Mouse (Mus musculus): ENCODE results near the gene Iars2. TPM values are rescaled to one million over a fixed set of nuclear protein-coding genes. Genes with fewer than 3 reads are reported as not detected.
A peak's percentile ranks its signal among the peaks of the same experiment; 100 is the strongest.

The Iars2 gene
- polyA plus RNA-seq, 1 experiment from 2014 or later = 28.9 TPM

DNA sequence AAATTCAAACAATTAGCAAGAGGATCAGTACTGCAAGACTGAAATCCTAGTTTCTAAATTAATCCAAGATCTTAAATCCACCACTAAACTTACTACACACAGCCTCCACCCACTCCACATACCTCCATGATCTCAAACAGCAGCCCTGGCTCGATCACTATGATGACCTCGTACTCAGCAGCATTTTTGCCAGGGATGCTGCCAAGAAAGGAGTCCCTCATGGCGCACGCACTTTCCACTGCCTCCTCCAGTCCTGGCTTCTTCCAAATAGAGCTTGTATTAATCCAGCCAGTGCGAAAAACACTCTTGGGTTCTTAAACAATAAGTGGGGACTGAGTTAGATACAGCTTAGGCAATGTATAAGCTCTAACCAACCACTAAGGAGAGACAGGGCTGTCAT is 40.0 kb downstream of the Iars2 start:
- no peak overlapping the region for H3K4me2 ChIP-seq
- WGBS = 92% methylated on average over 5 of the region's 5 CpGs
- H3K9me3 ChIP-seq = no peaks in the 10 kb centered on the region
- no peak overlapping the region for H3K4me3 ChIP-seq (replicated peaks)
- H3K4me1 ChIP-seq = no peaks in the 10 kb centered on the region; the same call in 1 of the 2 replicates
- H3K36me3 ChIP-seq (replicated peaks) = peaks cover 65% of the 10 kb centered on the region
- no peak overlapping the region for H3K27ac ChIP-seq
- ATAC-seq (ENCODE audit: low FRiP score) = no peak
- H3K27me3 ChIP-seq = no peaks in the 10 kb centered on the region
- no peak overlapping the region for H3K9ac ChIP-seq

DNA sequence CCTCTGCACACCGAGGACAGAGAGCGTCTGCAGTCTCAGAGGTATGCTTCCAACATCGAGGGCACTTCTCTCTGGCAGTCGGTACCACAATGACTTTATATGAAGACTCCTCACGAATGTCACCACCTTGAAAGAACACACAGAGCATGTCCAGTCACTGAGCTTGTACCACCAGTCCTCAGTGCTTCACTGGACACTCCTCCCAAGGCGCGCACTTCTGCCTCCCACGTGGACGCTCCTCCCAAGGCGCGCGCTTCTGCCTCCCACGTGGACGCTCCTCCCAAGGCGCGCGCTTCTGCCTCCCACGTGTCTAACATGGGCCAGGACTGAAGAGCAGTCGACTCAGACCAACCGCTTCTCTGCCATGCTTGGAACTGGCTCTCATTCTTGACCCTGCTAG is 42.1 kb downstream of the Iars2 start:
- no peaks in the 10 kb centered on the region; the same call in 1 of the 2 replicates for H3K4me1 ChIP-seq
- no peak overlapping the region for H3K9ac ChIP-seq
- WGBS = 96% methylated on average over 20 of the region's 20 CpGs
- H3K36me3 ChIP-seq (replicated peaks) = peaks cover 67% of the 10 kb centered on the region
- no peaks in the 10 kb centered on the region for H3K9me3 ChIP-seq
- no peak for ATAC-seq (ENCODE audit: low FRiP score)
- H3K4me3 ChIP-seq (replicated peaks) = no peak overlapping the region
- no peaks in the 10 kb centered on the region for H3K27me3 ChIP-seq
- no peak overlapping the region for H3K27ac ChIP-seq
- H3K4me2 ChIP-seq = no peak overlapping the region

DNA sequence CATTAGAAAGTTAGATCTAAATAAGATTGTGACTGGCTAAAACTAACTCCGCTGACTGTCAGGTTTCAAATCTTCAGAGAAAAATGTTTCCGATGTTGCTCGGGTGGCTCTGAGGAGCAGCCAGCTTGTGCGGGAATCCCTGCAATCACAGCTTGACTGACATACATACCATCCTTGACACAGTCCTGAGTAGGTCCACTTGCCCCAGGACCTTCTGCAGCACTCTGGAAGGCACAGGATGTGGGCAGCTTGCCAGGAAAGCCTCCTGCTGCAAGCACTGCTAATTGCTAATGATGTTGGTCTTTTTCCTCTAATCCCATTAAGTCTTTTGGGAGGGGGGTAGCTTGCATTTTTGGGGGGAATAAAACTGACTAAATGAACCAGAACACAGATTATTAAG is 44.0 kb downstream of the Iars2 start:
- no peaks in the 10 kb centered on the region for H3K27me3 ChIP-seq
- H3K4me2 ChIP-seq = no peak overlapping the region
- peaks cover 61% of the 10 kb centered on the region for H3K36me3 ChIP-seq (replicated peaks)
- no peak overlapping the region for H3K9ac ChIP-seq
- ATAC-seq (ENCODE audit: low FRiP score) = peak; percentile 63; the same call in 1 of the 2 replicates
- H3K9me3 ChIP-seq = no peaks in the 10 kb centered on the region
- no peak overlapping the region for H3K27ac ChIP-seq
- WGBS = 89% methylated on average over 4 of the region's 4 CpGs
- H3K4me1 ChIP-seq = no peaks in the 10 kb centered on the region; the same call in 1 of the 2 replicates
- H3K4me3 ChIP-seq (replicated peaks) = no peak overlapping the region

DNA sequence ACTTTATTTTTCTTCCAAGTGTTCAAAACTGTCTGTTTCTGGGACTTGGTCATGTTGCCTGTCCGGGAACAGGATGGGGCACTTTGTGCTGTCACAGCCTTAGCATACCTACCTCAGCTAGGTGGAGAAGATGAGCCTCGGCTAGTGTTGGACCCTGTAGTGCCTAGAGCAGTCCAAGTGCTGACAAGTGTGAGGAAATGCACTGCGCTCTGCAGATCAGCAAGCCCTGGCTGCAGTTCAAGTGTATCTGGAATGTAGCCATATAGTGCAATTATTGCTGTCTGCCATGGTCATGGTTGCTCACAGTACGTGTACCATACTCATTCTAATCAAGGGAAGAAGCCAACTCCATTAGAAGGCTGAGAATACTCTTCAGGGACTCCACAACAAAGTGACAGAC is 44.5 kb downstream of the Iars2 start:
- whole genome bisulfite sequencing = 77% methylated on average over 4 of the region's 4 CpGs
- H3K9me3 ChIP-seq = no peaks in the 10 kb centered on the region
- peak; percentile 33; the same call in 1 of the 2 replicates for ATAC-seq (ENCODE audit: low FRiP score)
- H3K9ac ChIP-seq = no peak overlapping the region
- H3K27ac ChIP-seq = no peak overlapping the region
- no peak overlapping the region for H3K4me3 ChIP-seq (replicated peaks)
- H3K4me1 ChIP-seq = no peaks in the 10 kb centered on the region; the same call in 1 of the 2 replicates
- peaks cover 62% of the 10 kb centered on the region for H3K36me3 ChIP-seq (replicated peaks)
- H3K4me2 ChIP-seq = no peak overlapping the region
- no peaks in the 10 kb centered on the region for H3K27me3 ChIP-seq

DNA sequence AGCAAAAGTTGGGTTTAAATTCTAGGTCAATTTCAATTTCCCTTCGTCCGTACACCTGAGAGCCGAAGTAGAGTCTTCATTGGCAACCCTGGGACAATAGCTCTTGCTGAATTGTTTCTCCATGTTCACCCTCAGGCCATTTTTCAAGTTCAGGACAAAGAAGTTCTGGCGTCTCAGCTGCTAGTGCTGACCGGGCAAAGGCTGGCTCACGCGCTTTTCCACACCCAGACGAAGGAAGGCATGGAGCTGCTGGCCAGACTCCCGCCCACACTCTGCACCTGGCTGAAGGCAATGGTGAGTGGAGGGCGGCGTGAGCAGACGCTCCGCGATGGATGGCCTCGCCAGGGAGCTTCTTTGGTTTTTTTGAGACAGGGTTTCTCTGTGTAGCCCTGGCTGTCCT is 45.9 kb downstream of the Iars2 start:
- peaks cover 76% of the 10 kb centered on the region for H3K36me3 ChIP-seq (replicated peaks)
- H3K9ac ChIP-seq = no peak overlapping the region
- no peaks in the 10 kb centered on the region for H3K9me3 ChIP-seq
- H3K27ac ChIP-seq = no peak overlapping the region
- no peaks in the 10 kb centered on the region; the same call in 1 of the 2 replicates for H3K4me1 ChIP-seq
- no peak overlapping the region for H3K4me2 ChIP-seq
- 97% methylated on average over 15 of the region's 15 CpGs for WGBS
- ATAC-seq (ENCODE audit: low FRiP score) = no peak
- no peak overlapping the region for H3K4me3 ChIP-seq (replicated peaks)
- no peaks in the 10 kb centered on the region for H3K27me3 ChIP-seq

DNA sequence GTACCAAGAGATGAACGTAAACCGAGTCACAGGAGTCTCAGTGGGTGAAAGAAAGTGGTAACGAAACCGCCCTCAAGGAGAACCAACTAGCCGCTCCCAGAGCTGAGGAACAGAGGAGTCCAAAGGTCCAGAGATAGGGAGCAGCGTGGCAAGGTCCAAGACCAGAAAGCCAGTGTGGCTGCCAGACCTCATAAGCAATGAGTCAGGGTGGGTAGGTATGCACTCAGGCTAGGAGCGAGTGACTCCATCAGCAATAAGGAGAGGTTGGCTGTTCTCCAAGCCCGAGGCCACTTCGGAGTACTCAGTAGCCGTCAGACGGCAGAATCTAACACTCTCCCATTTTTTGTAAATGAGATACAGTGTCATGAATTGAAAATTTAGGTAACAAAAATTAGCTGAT is 46.4 kb downstream of the Iars2 start:
- H3K27me3 ChIP-seq = no peaks in the 10 kb centered on the region
- whole genome bisulfite sequencing = 94% methylated on average over 11 of the region's 11 CpGs
- H3K27ac ChIP-seq = no peak overlapping the region

DNA sequence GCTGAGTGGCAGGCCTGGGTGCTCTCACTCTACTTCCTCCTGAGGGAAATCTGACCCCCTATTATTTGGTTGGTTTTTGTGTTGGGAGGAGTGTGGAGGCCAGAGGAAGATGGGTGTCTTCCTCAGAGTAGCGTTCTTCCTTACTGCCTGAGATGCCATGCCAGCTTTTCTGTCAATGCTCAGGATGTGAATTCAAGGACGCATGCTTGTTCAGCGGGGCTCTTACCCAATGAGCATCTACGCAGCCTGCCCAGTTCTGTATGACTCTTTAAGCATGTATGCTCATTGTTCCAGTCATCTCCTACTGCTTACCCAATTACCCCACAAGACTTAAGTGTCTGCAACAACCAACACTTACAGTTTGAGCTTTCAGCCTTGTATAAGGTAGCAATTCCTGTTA is 48.6 kb downstream of the Iars2 start:
- WGBS = 97% methylated on average over 4 of the region's 4 CpGs
- Histone ChIP-seq H3K4me2 (no peak overlapping the region), H3K9ac (no peak overlapping the region), H3K4me3 (replicated peaks) (no peak overlapping the region), H3K9me3 (no peaks in the 10 kb centered on the region), H3K27me3 (no peaks in the 10 kb centered on the region), H3K27ac (no peak overlapping the region), H3K4me1 (no peaks in the 10 kb centered on the region; the same call in 1 of the 2 replicates), H3K36me3 (replicated peaks) (peaks cover 77% of the 10 kb centered on the region)
- ATAC-seq (ENCODE audit: low FRiP score) = no peak

More for the DNA sequence above, 46.4 kb downstream of the Iars2 start:
- H3K4me2 ChIP-seq = no peak overlapping the region
- ATAC-seq (ENCODE audit: low FRiP score) = no peak
- H3K4me3 ChIP-seq (replicated peaks) = no peak overlapping the region
- H3K36me3 ChIP-seq (replicated peaks) = peaks cover 77% of the 10 kb centered on the region
- H3K9me3 ChIP-seq = no peaks in the 10 kb centered on the region
- no peak overlapping the region for H3K9ac ChIP-seq
- no peaks in the 10 kb centered on the region; the same call in 1 of the 2 replicates for H3K4me1 ChIP-seq

DNA sequence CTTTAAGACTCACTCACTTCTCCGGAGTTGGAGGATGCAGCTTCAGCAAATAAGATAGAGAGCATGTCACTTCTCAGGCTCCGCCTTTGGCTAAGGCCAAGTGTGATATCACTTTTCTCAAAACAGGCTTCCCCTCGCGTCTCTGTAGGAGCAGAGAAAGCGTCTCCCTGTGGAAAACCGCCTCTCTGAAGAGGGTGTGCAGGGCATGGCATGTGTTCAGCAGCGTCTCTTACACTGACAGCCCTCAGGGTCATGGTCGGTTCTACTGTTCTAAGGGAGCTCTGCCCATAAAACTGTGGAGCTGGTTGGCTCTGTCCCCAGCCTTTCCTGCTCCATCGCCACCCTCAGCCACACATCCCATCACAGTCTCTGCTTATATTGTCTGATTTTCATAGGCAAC is 49.9 kb downstream of the Iars2 start:
- no peak overlapping the region for H3K4me2 ChIP-seq
- H3K36me3 ChIP-seq (replicated peaks) = peaks cover 76% of the 10 kb centered on the region
- H3K9ac ChIP-seq = no peak overlapping the region
- H3K27ac ChIP-seq = no peak overlapping the region
- ATAC-seq (ENCODE audit: low FRiP score) = no peak
- H3K4me1 ChIP-seq = no peaks in the 10 kb centered on the region
- 95% methylated on average over 9 of the region's 9 CpGs for WGBS
- H3K27me3 ChIP-seq = no peaks in the 10 kb centered on the region
- H3K4me3 ChIP-seq (replicated peaks) = no peak overlapping the region
- H3K9me3 ChIP-seq = no peaks in the 10 kb centered on the region

DNA sequence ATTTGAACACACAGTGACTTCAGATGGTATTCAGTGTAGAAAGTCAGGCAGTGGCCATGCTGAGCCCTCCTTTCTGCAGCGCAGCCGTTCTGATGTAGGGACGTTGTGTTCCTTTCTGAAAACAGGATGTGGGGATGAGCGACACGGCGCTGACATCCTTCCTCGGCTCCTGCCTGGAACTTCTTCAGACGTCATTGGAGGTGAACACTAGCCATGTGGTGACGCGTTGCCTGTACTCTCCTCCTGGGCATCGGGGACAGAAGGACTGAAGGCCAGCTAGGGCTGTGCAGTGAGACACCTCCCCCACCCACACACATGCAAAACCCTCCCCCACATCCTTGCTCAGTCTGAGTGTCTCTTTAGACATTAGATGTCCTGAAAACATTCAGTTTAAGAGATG is 52.2 kb downstream of the Iars2 start:
- H3K9me3 ChIP-seq = no peaks in the 10 kb centered on the region
- no peak for ATAC-seq (ENCODE audit: low FRiP score)
- H3K4me3 ChIP-seq (replicated peaks) = no peak overlapping the region
- H3K4me2 ChIP-seq = no peak overlapping the region
- H3K36me3 ChIP-seq (replicated peaks) = peaks cover 72% of the 10 kb centered on the region
- no peak overlapping the region for H3K9ac ChIP-seq
- H3K4me1 ChIP-seq = no peaks in the 10 kb centered on the region
- 93% methylated on average over 11 of the region's 11 CpGs for WGBS
- no peak overlapping the region for H3K27ac ChIP-seq
- H3K27me3 ChIP-seq = no peaks in the 10 kb centered on the region

DNA sequence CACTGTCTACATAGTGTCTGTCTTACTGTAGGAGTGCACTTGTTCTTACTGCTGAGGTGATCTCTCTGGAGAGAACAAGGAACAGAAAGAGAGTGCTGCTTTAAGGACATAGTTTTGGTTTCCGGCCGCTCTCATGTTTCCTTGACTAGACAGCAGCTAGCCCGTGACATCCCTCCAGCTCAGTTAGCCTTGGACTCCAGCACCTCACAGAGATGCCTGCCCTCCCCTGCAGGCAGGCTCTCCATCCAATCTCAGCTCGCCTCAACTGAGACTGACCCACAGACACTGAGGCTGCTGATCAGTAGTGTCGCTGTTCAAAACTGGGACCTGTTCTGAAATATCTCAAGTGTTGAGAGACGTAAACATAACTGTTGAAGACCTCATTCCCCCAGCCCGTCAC is 53.2 kb downstream of the Iars2 start:
- no peak for ATAC-seq (ENCODE audit: low FRiP score)
- no peaks in the 10 kb centered on the region for H3K9me3 ChIP-seq

DNA sequence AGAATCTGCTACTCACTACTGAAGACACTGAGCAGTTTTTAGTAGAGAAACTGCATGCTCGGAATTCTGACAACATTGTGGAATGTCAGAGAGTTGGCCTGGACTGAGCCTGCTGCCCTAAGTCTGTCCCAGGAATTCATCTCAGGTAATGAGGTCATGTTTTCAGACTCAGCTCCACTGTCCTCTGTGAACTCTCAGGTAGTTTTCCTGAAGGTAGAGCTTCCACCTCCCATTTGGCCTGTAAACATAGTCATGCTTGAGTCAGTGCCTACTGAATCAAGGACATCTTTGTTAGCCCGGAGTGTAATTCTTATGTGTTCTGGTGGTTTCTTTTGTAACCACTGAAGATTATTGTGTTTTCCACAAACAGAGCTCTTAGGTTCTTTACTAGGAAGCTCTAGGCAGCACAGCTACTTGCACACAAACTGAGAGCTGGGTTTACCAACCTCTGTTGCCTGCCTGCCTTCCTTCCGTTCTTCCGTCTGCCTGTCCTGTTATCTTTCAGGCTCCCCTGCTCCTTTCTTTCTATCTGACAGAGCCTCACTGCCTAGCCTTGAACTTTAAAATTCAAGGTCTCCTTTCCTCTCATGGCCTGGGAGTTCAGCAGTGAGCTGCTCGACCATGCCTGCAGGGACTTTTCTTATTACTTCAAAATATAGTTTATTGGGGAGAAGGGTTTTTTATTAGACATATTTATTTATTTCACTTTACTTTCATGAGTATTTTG is 54.2 kb downstream of the Iars2 start:
- no peaks in the 10 kb centered on the region for H3K9me3 ChIP-seq
- no peaks in the 10 kb centered on the region for H3K4me1 ChIP-seq
- no peak overlapping the region for H3K4me2 ChIP-seq
- 90% methylated on average over 5 of the region's 5 CpGs for WGBS
- H3K36me3 ChIP-seq (replicated peaks) = peaks cover 76% of the 10 kb centered on the region
- H3K4me3 ChIP-seq (replicated peaks) = no peak overlapping the region
- no peak for ATAC-seq (ENCODE audit: low FRiP score)
- H3K27ac ChIP-seq = no peak overlapping the region
- H3K27me3 ChIP-seq = no peaks in the 10 kb centered on the region
- H3K9ac ChIP-seq = no peak overlapping the region

More for the DNA sequence above, 53.2 kb downstream of the Iars2 start:
- H3K36me3 ChIP-seq (replicated peaks) = peaks cover 81% of the 10 kb centered on the region
- H3K9ac ChIP-seq = no peak overlapping the region
- no peaks in the 10 kb centered on the region for H3K4me1 ChIP-seq
- no peak overlapping the region for H3K4me2 ChIP-seq
- H3K4me3 ChIP-seq (replicated peaks) = no peak overlapping the region
- no peak overlapping the region for H3K27ac ChIP-seq
- WGBS = 90% methylated on average over 7 of the region's 7 CpGs
- H3K27me3 ChIP-seq = no peaks in the 10 kb centered on the region

DNA sequence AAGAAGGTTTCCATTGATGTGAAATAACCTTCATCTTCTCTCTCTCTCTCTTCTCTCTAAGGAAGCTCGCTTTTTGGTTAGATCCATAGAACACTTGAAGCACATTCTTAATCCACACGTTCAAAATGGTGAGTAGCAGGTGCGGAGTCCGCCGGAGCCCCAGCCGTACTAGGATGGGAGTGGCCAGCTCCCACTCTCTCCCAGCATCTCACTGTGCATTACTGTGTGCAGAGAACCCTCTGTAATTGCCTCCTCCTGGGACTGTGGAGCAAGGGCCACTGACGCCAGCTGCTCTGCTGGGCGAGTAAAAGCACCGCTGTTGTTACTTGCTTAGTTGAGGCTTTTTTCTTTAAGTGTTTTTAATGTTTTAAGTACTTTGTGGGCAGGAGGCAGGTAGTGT is 57.8 kb downstream of the Iars2 start:
- no peak for ATAC-seq (ENCODE audit: low FRiP score)

DNA sequence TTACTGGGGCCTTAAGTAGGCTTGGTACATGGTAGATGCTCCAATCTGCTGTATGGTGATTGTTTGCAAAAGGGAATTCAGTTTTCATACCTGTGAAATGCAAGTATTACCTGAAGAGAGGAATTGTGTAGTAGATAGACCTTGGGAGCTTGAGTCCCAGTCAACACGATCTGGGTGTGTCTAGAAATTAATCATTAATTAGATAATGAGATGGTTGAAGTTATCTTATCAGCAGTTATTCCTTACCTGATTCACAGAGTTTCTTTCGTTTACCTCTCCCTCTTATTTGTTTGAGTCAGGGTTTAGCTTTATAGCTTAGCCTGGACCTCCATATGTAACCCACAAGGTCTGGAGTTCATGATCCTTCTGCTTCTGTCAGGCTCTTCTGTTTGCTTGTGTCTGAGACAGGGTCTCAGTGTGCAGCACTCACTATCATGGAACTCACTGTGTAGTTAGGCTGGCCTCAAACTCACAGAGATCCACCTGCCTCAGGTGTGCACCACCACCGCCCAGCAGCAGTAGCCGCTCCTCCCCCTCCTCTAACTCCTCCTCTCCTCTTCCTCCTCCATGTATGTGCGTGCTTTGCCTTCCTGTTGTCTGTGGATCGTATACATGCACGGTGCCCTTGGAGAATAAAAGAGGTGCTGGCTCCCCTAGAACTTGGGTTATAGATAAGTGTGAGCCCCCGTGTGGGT is 58.6 kb downstream of the Iars2 start:
- no peaks in the 10 kb centered on the region for H3K9me3 ChIP-seq
- H3K9ac ChIP-seq = no peak overlapping the region
- H3K4me1 ChIP-seq = no peaks in the 10 kb centered on the region
- no peaks in the 10 kb centered on the region for H3K27me3 ChIP-seq
- no peak for ATAC-seq (ENCODE audit: low FRiP score)
- no peak overlapping the region for H3K27ac ChIP-seq
- WGBS = 97% methylated on average over 8 of the region's 8 CpGs
- H3K36me3 ChIP-seq (replicated peaks) = peaks cover 61% of the 10 kb centered on the region
- no peak overlapping the region for H3K4me3 ChIP-seq (replicated peaks)
- H3K4me2 ChIP-seq = no peak overlapping the region

More for the DNA sequence above, 57.8 kb downstream of the Iars2 start:
- 96% methylated on average over 9 of the region's 9 CpGs for WGBS
- no peak overlapping the region for H3K9ac ChIP-seq
- H3K4me2 ChIP-seq = no peak overlapping the region
- H3K27ac ChIP-seq = no peak overlapping the region
- H3K4me3 ChIP-seq (replicated peaks) = no peak overlapping the region
- H3K36me3 ChIP-seq (replicated peaks) = peaks cover 63% of the 10 kb centered on the region
- no peaks in the 10 kb centered on the region for H3K27me3 ChIP-seq
- no peaks in the 10 kb centered on the region for H3K9me3 ChIP-seq
- H3K4me1 ChIP-seq = no peaks in the 10 kb centered on the region

Measured in forebrain, embryonic 12.5 days (tissue).